Mouse (Mus musculus): ENCODE results near the gene Syt8.
A peak's percentile ranks its signal among the peaks of the same experiment; 100 is the strongest.
"Not testable (repeated sequence)": the region's sequence is repeated elsewhere in the genome, so short reads cannot be mapped to it uniquely, and the experiment has no call there.

Syt8 gene

GRCm38 (mm10) chr7:142434137-142434865 is at the start of gene Syt8:
TSS of gene Syt8 (plus strand) at chr7:142434850.
- DNase-seq (ENCODE audit: low spot score), result no peak

- no peak for DNase-seq (ENCODE audit: low spot score)
These were observed 48.8 kb upstream of the Syt8 start for GRCm38 (mm10) chr7:142385742-142386403.

- DNase-seq (ENCODE audit: low spot score), result no peak
These were observed 47.9 kb upstream of the Syt8 start for GRCm38 (mm10) chr7:142386621-142387201.

GRCm38 (mm10) chr7:142387419-142388148 is 47.1 kb upstream of the Syt8 start, which contains the start of gene Ctsd:
TSS of gene Ctsd (minus strand) at chr7:142388038.
- peak; percentile 82 for DNase-seq (ENCODE audit: low spot score)

DNA sequence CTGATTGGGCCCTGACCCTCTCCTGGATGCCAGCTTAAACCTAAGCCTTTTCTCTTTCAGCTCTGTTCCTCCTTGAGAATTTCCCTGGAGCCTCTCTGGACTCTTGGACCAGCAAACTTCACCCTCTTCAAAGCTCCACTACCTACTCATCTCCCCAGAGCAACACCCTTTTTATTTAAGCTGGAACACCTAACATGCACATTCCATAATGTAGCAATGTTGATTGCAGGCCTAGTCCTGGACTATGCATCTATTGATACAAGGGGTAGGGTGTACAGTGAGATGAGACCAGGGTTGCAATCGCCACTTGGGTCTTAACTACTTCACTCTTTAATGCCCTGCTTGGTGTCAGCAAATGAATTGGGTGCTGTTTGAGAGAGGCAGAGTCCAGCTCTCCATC is 46.5 kb upstream of the Syt8 start:
- DNase-seq (ENCODE audit: low spot score), result no peak

GRCm38 (mm10) chr7:142388740-142389139 is 45.9 kb upstream of the Syt8 start:
- DNase-seq (ENCODE audit: low spot score), result no peak

GRCm38 (mm10) chr7:142389961-142390650 is 44.5 kb upstream of the Syt8 start:
- DNase-seq (ENCODE audit: low spot score), result no peak

DNA sequence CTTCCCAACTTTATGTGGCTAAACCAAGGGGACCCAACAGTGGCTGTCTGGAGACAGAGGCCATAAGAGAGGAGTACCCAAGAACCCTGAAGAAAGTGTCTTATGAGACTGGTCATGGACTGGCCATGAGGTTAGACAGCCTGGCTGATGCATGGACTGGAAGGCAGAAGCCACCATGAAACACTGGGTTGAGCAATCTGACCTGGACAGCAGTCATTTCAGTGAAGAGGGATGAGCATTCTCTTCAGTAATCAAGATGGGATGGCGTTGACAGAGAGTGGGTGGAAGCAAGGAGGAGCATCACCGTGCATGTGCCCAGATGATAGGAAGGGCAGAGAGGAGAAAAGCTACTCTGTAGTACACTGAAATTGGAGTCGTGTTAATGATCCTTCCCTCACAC is 43.5 kb upstream of the Syt8 start:
- no peak for DNase-seq (ENCODE audit: low spot score)

GRCm38 (mm10) chr7:142391609-142392008 is 43.0 kb upstream of the Syt8 start:
- no peak for DNase-seq (ENCODE audit: low spot score)

- no peak for DNase-seq (ENCODE audit: low spot score)
These were observed 41.5 kb upstream of the Syt8 start for GRCm38 (mm10) chr7:142393191-142393590.

DNA sequence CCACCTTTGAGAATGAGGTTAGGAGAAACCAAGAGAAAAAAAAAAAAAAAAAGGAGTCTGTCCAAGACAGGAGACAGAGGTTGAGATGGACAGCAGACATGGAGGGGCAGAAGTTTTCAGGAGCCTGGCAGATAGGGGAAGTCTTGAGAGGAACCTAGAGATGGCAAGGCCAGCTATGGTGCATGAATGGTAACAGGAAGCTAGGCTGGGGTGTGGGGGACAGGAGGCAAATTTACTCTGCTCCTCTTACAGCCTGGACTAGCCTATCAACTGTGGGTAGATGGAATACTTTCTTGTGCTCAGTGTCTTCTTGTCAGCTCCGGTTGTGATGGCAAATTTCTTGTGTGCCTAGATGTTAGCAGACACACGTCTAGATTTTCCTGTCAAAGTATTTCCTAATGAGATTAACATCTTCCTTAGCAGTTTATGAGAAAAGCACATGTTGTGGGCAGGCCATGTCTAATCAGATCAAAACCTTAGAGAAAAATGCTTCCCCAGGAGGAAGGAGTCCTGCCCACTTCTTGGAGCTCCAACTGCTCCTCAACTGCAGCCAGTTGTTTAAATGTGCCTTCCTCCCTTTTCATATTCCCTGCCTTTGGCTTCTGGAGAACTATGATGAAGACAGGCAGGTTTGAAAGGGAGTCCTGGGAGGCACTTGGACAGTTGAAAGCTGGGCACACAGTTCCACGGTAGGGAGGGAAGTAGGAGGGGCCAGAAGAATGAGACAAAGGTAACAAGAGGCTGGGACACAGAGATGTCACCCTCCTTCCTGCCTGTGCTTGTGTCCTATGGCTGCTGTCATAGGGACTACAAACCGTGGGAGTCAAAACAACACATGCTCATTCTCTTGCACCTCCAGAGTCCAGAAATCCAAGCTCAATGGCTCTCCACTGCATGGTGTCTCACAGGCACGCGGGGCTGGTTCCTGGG is 40.1 kb upstream of the Syt8 start:
- DNase-seq (ENCODE audit: low spot score), result no peak

DNA sequence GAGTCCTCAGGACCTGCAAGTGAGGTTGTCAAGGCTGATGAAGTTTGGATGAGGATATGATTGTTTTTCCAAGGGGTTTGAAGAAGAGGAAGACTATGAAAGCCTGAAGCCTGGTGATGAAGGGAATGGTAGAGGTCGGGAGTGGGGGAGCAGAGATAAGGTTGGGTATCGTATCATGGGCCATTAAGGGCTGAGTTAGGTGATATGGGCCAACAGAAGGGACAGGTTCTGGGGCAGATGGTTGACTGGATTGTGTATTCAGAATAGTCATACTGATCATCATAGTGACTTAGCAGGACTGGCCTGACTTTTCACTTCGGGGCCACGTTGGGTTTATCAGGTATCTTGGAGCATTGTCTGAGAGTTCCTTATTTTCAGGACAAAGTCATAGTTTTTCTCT is 39.2 kb upstream of the Syt8 start:
- no peak for DNase-seq (ENCODE audit: low spot score)

DNA sequence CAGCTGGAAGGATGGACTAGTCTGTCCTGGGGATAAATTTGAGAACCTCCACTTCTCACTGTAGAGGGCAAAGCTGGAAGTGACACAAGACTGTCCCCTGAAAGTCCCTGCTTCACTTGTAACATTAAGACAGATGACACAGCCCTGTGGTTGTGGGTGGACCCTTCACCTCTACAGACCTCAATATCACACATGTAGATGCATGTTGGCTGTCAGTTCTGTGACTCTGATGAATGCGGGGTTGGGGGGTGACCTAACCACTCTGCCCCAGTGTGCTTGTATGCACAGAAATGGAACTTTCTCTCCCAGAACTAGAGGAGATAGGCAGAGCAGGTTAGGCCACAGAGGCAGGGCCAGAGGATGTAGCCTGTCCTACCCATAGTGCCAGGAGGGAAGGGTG is 38.0 kb upstream of the Syt8 start:
- no peak for DNase-seq (ENCODE audit: low spot score)

GRCm38 (mm10) chr7:142398052-142398451 is 36.6 kb upstream of the Syt8 start:
- no peak for DNase-seq (ENCODE audit: low spot score)

GRCm38 (mm10) chr7:142399250-142399649 is 35.4 kb upstream of the Syt8 start:
- DNase-seq (ENCODE audit: low spot score), result no peak

DNA sequence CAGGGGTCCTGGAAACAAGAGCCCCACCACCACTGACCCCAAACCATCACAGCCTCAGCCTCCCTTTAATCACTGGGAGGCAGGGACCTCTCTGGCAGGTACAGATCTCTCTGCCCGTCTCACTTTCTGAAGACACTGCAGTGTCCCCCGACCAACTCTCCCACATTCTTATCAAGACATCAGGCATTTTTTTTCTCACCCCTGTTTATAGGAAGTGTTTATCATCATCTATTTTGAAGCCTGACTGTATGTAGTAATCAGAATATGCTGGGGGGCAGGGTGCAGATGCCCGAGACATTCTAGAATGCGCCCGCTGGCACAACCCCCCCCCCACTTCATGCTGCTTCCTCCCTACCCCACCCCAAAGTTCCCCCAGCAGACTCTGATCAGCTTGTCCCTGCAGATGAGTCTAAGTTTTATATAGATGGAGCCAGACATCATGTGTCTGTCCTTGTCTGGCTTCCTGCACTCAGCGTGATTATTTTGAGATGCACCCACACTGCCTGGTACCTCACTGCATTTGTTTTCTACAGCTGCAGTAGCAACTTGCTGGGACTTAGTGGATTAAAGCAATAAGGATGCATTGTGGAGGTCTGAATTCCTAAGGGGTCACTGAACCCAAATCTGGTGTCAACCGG is 34.4 kb upstream of the Syt8 start:
- DNase-seq (ENCODE audit: low spot score), result no peak

- DNase-seq (ENCODE audit: low spot score), result no peak
These were observed 33.9 kb upstream of the Syt8 start for GRCm38 (mm10) chr7:142400750-142401142.

DNA sequence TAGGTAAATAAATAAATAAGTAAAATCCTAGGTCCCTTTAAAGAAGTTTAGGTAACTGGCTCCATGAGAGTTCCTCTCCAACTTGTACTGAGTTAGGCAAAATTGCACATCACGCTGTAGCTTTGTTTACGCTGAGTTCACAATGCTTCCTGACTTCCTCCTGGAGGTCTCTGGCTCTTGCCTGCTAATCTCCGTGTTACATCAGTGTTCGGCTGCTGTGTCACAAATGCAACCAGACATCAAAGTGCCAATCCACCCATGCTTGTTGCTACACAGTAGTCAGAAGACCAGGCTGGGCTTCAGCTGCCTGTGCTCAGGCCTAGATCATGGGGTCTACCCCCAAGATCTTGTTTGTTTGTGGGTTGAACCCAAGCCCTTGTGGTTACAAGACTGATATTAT is 31.1 kb upstream of the Syt8 start:
- DNase-seq (ENCODE audit: low spot score), result no peak

DNA sequence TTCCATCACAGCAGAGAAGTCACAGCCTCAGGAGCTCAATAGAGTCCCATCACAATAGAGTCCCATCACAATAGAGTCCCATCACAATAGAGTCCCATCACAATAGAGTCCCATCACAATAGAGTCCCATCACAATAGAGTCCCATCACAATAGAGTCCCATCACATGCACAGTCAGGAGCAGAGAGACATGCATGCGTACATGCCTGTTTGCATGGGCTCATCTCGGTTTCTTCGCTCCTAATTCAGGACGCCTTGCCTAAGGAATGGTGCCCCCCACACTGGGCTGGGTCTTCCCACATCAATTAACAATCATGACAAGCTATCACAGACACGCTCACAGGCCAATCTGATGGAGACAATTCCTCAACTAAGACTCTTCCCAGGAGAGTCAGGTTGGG is 29.5 kb upstream of the Syt8 start:
- DNase-seq (ENCODE audit: low spot score), result not testable (repeated sequence)

DNA sequence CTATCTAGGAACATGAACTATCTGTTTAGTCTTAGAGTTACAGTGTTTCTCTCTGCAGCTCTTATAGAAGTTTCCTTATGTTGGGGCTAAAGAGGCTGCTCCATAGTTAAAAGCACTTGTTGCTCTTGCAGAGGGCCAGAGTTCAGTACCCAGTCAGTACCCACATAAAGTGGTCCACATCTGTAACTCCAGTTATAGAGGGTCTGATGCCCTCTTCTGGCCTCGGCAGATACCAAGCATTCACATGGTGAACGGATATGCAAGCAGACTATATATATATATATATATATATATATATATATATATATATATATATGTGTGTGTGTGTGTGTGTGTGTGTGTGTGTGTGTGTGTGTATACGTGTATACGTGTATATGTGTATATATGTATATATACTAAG is 26.7 kb upstream of the Syt8 start:
- DNase-seq (ENCODE audit: low spot score), result no peak
